Mouse (Mus musculus) MEL (cell line): Measurements from ENCODE around the gene Srrm3. TPM values are rescaled to one million over a fixed set of nuclear protein-coding genes. Genes with fewer than 3 reads are reported as not detected.

Experiments
- DNase-seq: peaks from one replicate; pipeline ENCODE4 v3.0.0; 2011; ENCODE audit warnings: low read depth, low spot score
- H3K27ac ChIP-seq: 2 replicates; pipeline ENCODE4 v1.5.1; 2012; ENCODE audit warnings: low read depth, mild to moderate bottlenecking, control low read depth, low read length, moderate library complexity; ENCODE audit not compliant: control insufficient read depth
- H3K27me3 ChIP-seq, 2 experiments: fragments of 150-350 bp in 1 of 2; sonication (generic) in 1 of 2; 2 replicates each; pipeline ENCODE4 v1.6.1; 2012; ENCODE audit warnings: low read length in 2 of 2, mild to moderate bottlenecking in 2 of 2, improper control_type of control experiment in 1 of 2, moderate library complexity in 1 of 2; ENCODE audit not compliant: insufficient read depth in 2 of 2, control insufficient read depth in 1 of 2
- H3K36me3 ChIP-seq, 2 experiments: 2 replicates each; pipeline ENCODE4 v1.6.1; 2012 to 2014; ENCODE audit warnings: low read length in 2 of 2, improper control_type of control experiment in 1 of 2, inconsistent platforms in 1 of 2, mild to moderate bottlenecking in 1 of 2; ENCODE audit not compliant: insufficient read depth in 2 of 2, control insufficient read depth in 1 of 2
- H3K4me1 ChIP-seq, 2 experiments: fragments of 150-350 bp in 1 of 2; sonication (generic) in 1 of 2; 2 replicates each; pipeline ENCODE4 v1.6.1; 2012; ENCODE audit warnings: low read length in 2 of 2, improper control_type of control experiment in 1 of 2, mild to moderate bottlenecking in 1 of 2; ENCODE audit not compliant: insufficient read depth in 2 of 2, control insufficient read depth in 1 of 2
- H3K4me3 ChIP-seq, 2 experiments: fragments of 150-350 bp in 1 of 2; sonication (generic) in 1 of 2; 2 replicates each; pipeline ENCODE4 v1.5.1; 2012; ENCODE audit warnings: low read depth in 2 of 2, low read length in 2 of 2, mild to moderate bottlenecking in 2 of 2, moderate library complexity in 2 of 2, control low read depth in 1 of 2, improper control_type of control experiment in 1 of 2; ENCODE audit not compliant: control insufficient read depth in 1 of 2, insufficient read depth in 1 of 2
- H3K79me2 ChIP-seq: 2 replicates; pipeline ENCODE4 v1.6.1; 2012; ENCODE audit warnings: mild to moderate bottlenecking, low read length, moderate library complexity; ENCODE audit not compliant: control insufficient read depth, poor library complexity, insufficient read depth
- H3K9ac ChIP-seq: 2 replicates; pipeline ENCODE4 v1.6.1; 2012; ENCODE audit warnings: low read depth, mild to moderate bottlenecking, control low read depth, low read length, moderate library complexity; ENCODE audit not compliant: control insufficient read depth, poor library complexity, severe bottlenecking
- H3K9me3 ChIP-seq: fragments of 150-350 bp; sonication (generic); replicated peaks from 2 replicates; pipeline ENCODE4 v1.6.1; 2012; ENCODE audit warnings: mild to moderate bottlenecking, low read length, improper control_type of control experiment, moderate library complexity; ENCODE audit not compliant: insufficient read depth
- CTCF ChIP-seq, 3 experiments: IDR thresholded peaks in 2 of 3; conservative IDR thresholded peaks in 1 of 3; 2 replicates each; pipeline ENCODE4 v1.5.1; 2011 to 2012; ENCODE audit warnings: low read length in 3 of 3, low read depth in 2 of 3, mild to moderate bottlenecking in 2 of 3, improper control_type of control experiment in 1 of 3, inconsistent platforms in 1 of 3, mixed read lengths in 1 of 3, moderate library complexity in 1 of 3; ENCODE audit not compliant: control insufficient read depth in 1 of 3, insufficient read depth in 1 of 3, poor library complexity in 1 of 3, severe bottlenecking in 1 of 3
- E2F4 ChIP-seq: IDR thresholded peaks from 2 replicates; pipeline ENCODE4 v1.6.1; 2011; ENCODE audit warnings: low read depth, low read length, improper control_type of control experiment, borderline replicate concordance
- ETS1 ChIP-seq: IDR thresholded peaks from 2 replicates; pipeline ENCODE4 v1.6.1; 2012; ENCODE audit warnings: low read depth, mild to moderate bottlenecking, inconsistent platforms, low read length, improper control_type of control experiment, moderate library complexity
- GABPA ChIP-seq: IDR thresholded peaks from 2 replicates; pipeline ENCODE4 v1.6.1; 2012; ENCODE audit warnings: low read depth, mild to moderate bottlenecking, inconsistent platforms, low read length, improper control_type of control experiment, moderate library complexity
- KAT2A ChIP-seq: conservative IDR thresholded peaks from 2 replicates; pipeline ENCODE4 v1.6.1; 2012; ENCODE audit warnings: low read depth, low read length, improper control_type of control experiment, inconsistent platforms
- MAFK ChIP-seq: IDR thresholded peaks from 2 replicates; pipeline ENCODE4 v1.6.1; 2011; ENCODE audit warnings: low read depth, mild to moderate bottlenecking, low read length, improper control_type of control experiment, borderline replicate concordance
- MAX ChIP-seq: IDR thresholded peaks from 2 replicates; pipeline ENCODE4 v1.6.1; 2011; ENCODE audit warnings: low read length, improper control_type of control experiment
- MAZ ChIP-seq: IDR thresholded peaks from 2 replicates; pipeline ENCODE4 v1.6.1; 2012; ENCODE audit warnings: low read depth, mild to moderate bottlenecking, inconsistent platforms, low read length, improper control_type of control experiment
- MYB ChIP-seq: IDR thresholded peaks from 2 replicates; pipeline ENCODE4 v1.6.1; 2011; ENCODE audit warnings: mild to moderate bottlenecking, low read depth, low read length, improper control_type of control experiment
- MYC ChIP-seq: IDR thresholded peaks from 2 replicates; pipeline ENCODE4 v1.6.1; 2011; ENCODE audit warnings: low read depth, mild to moderate bottlenecking, low read length, improper control_type of control experiment, moderate library complexity
- NELFE ChIP-seq: IDR thresholded peaks from 2 replicates; pipeline ENCODE4 v1.6.1; 2011; ENCODE audit warnings: low read depth, low read length, improper control_type of control experiment
- POLR2A ChIP-seq, 2 experiments: IDR thresholded peaks; 2 replicates each; pipeline ENCODE4 v1.6.1; 2011 to 2012; ENCODE audit warnings: low read length in 2 of 2, mild to moderate bottlenecking in 2 of 2, control low read depth in 1 of 2, improper control_type of control experiment in 1 of 2, low read depth in 1 of 2, moderate library complexity in 1 of 2; ENCODE audit not compliant: control insufficient read depth in 1 of 2, insufficient read depth in 1 of 2, poor library complexity in 1 of 2
- POLR2AphosphoS2 ChIP-seq: IDR thresholded peaks from 2 replicates; pipeline ENCODE4 v1.6.1; 2011; ENCODE audit warnings: low read length, improper control_type of control experiment
- POLR2AphosphoS5 ChIP-seq: IDR thresholded peaks from 2 replicates; pipeline ENCODE4 v1.6.1; 2012; ENCODE audit warnings: low read depth, borderline replicate concordance, mild to moderate bottlenecking, inconsistent platforms, low read length, moderate library complexity, mixed read lengths
- RAD21 ChIP-seq: IDR thresholded peaks from 2 replicates; pipeline ENCODE4 v1.6.1; 2011; ENCODE audit warnings: mild to moderate bottlenecking, low read depth, low read length, improper control_type of control experiment
- SIN3A ChIP-seq: IDR thresholded peaks from 2 replicates; pipeline ENCODE4 v1.6.1; 2012; ENCODE audit warnings: low read length, improper control_type of control experiment, inconsistent platforms
- SMC3 ChIP-seq: IDR thresholded peaks from 2 replicates; pipeline ENCODE4 v1.6.1; 2011; ENCODE audit warnings: low read depth, low read length, improper control_type of control experiment
- TBP ChIP-seq: IDR thresholded peaks from 2 replicates; pipeline ENCODE4 v1.8.0; 2011; ENCODE audit warnings: low read depth, low read length, improper control_type of control experiment
- UBTF ChIP-seq: IDR thresholded peaks from 2 replicates; pipeline ENCODE4 v1.6.1; 2012; ENCODE audit warnings: low read depth, mild to moderate bottlenecking, inconsistent platforms, low read length, improper control_type of control experiment, moderate library complexity, borderline replicate concordance; ENCODE audit not compliant: insufficient read depth
- USF2 ChIP-seq, 2 experiments: IDR thresholded peaks; 2 replicates each; pipeline ENCODE4 v1.6.1; 2011 to 2012; ENCODE audit warnings: improper control_type of control experiment in 2 of 2, low read length in 2 of 2, borderline replicate concordance in 1 of 2, inconsistent platforms in 1 of 2, low read depth in 1 of 2, mild to moderate bottlenecking in 1 of 2; ENCODE audit not compliant: insufficient read depth in 1 of 2
- ZKSCAN1 ChIP-seq: IDR thresholded peaks from 2 replicates; pipeline ENCODE4 v1.6.1; 2012; ENCODE audit warnings: low read depth, mild to moderate bottlenecking, inconsistent platforms, low read length, improper control_type of control experiment, moderate library complexity
- ZNF384 ChIP-seq: IDR thresholded peaks from 2 replicates; pipeline ENCODE4 v1.6.1; 2012; ENCODE audit warnings: low read depth, mild to moderate bottlenecking, inconsistent platforms, low read length, improper control_type of control experiment
- polyA plus RNA-seq, 2 experiments: library from polyadenylated mRNA; stranded (reverse) in 1 of 2; unstranded in 1 of 2; fragments of >175 nt in 1 of 2; fragments of >200 nt in 1 of 2; gene quantifications; 2 replicates each; pipeline versions ENCODE4 v1.2.1 to v1.2.4; 2012; ENCODE audit warnings: low replicate concordance in 2 of 2, low read depth in 1 of 2; ENCODE audit not compliant: insufficient read length in 2 of 2, insufficient read depth in 1 of 2, missing spikeins in 1 of 2
- total RNA-seq: library from RNA; depleted of rRNA; stranded (reverse); fragments of 300-350 nt; gene quantifications from 2 replicates; pipeline ENCODE4 v1.2.3, GENCODE M21; 2012

The Srrm3 gene
- total and polyA plus RNA-seq, 3 experiments, result not detected

DNA sequence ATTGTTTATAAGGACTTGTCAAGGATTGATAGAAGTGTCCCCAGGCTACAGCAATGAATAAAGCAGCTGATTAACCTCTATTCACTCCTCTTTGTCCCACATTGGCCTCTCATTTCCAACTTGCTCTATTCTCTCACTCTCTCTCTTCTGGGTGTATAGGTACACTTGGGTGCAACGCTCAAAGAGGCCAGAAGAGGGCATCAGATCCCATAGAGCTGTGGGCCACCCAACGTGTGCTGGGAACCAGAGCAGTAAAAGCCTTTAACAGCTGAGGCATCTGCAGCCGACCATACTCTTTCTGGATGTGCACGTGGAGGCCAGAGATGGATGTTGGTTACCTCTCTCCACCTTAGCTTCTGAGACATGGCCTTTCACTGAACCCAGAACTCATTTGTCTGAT is 3.6 kb upstream of the Srrm3 start:
- TF ChIP-seq SMC3 (peak; percentile 33), RAD21 (peak; percentile 5), NELFE (no peak), MAX (no peak), CTCF (IDR thresholded peaks at IDR 0.05 in 2 of 3, conservative IDR thresholded peaks at IDR 0.05 in 1 of 3; ENCODE audit: control insufficient read depth in 1 of 3, insufficient read depth in 1 of 3, low read depth in 2 of 3, low read length in 3 of 3, poor library complexity in 1 of 3, severe bottlenecking in 1 of 3) (peak; percentile 44 to 49 (median 49)), MYC (no peak)
- Histone ChIP-seq H3K36me3 (no peaks in the 10 kb centered on the region), H3K79me2 (no peaks in the 10 kb centered on the region), H3K27me3 (peaks cover 0 to 8% of the 10 kb centered on the region in 2 experiments; a peak in 2 of 4 replicates), H3K4me1 (no peaks in the 10 kb centered on the region), H3K9me3 (no peaks in the 10 kb centered on the region), H3K9ac (no peak overlapping the region), H3K4me3 (no peak overlapping the region), H3K27ac (no peak overlapping the region)
- DNase-seq, result peak; percentile 53

DNA sequence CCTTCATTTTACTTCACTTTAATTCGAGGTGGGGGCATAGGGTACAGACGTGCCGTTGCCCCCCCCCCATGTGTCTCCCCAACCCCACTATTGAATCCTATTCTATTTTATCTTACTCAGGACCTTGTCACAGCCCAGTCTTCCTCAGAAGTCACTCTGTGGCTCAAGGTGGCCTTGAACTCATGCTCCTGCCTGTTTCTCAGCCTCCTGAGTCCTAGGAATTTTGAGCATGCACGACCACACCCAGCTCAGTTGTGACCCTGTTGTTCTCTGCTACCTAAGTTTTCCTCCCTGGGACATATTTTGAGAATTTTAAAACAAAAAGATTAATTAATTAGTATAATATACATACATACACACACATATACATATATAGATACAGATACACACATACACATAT is 3.0 kb upstream of the Srrm3 start:
- H3K27me3 ChIP-seq, result peaks cover 0 to 8% of the 10 kb centered on the region in 2 experiments; a peak in 2 of 4 replicates
- H3K36me3 ChIP-seq, result no peaks in the 10 kb centered on the region
- TF ChIP-seq KAT2A (no peak), POLR2AphosphoS5 (no peak), MYC (no peak), USF2 (IDR thresholded peaks at IDR 0.05; ENCODE audit: borderline replicate concordance in 1 of 2, insufficient read depth in 1 of 2, low read depth in 1 of 2, low read length in 2 of 2) (no peak), MYB (no peak), MAZ (no peak), RAD21 (no peak), MAFK (no peak), MAX (no peak), UBTF (no peak), SIN3A (no peak), TBP (no peak), NELFE (no peak), POLR2AphosphoS2 (no peak), ETS1 (no peak), ZKSCAN1 (no peak), ZNF384 (no peak), E2F4 (no peak), GABPA (no peak), POLR2A (IDR thresholded peaks at IDR 0.05; ENCODE audit: control insufficient read depth in 1 of 2, insufficient read depth in 1 of 2, low read depth in 1 of 2, low read length in 2 of 2, poor library complexity in 1 of 2) (no peak)
- H3K4me1 ChIP-seq, result no peaks in the 10 kb centered on the region
- no peak for DNase-seq
- H3K9ac ChIP-seq, result no peak overlapping the region
- no peak overlapping the region for H3K27ac ChIP-seq
- no peaks in the 10 kb centered on the region for H3K9me3 ChIP-seq
- H3K79me2 ChIP-seq, result no peaks in the 10 kb centered on the region
- no peak overlapping the region for H3K4me3 ChIP-seq
